Mouse (Mus musculus) liver, postnatal 0 days (tissue): ENCODE measurements at regions not wholly inside any gene's neighbourhood (a gene's known extent, or its start where the extent isn't known, plus 50 kb on each side); places are given as distances from the start of the nearest gene placed in this dataset.

Experiments
- ATAC-seq: fragments of 200-750 bp; cut with Nextera tagmentation; 2 replicates; pipeline ENCODE4 v1.8.0; 2017; ENCODE audit warnings: mild to moderate bottlenecking, moderate library complexity
- DNase-seq: peaks from one replicate; pipeline ENCODE4 v3.0.0-alpha.2; 2016
- H3K27ac ChIP-seq: fragments of 300-500 bp; sonication (generic); 2 replicates; pipeline ENCODE4 v1.5.1; 2014; ENCODE audit warnings: antibody characterized with exemption, moderate library complexity, mild to moderate bottlenecking, low read depth
- H3K27me3 ChIP-seq: fragments of 300-500 bp; sonication (generic); 2 replicates; pipeline ENCODE4 v1.6.1; 2014; ENCODE audit warnings: low read length, control low read depth, mixed read lengths; ENCODE audit not compliant: insufficient read depth
- H3K36me3 ChIP-seq: fragments of 300-500 bp; sonication (generic); replicated peaks from 2 replicates; pipeline ENCODE4 v1.6.1; 2014; ENCODE audit warnings: mild to moderate bottlenecking, control low read depth, low read length, moderate library complexity, mixed read lengths; ENCODE audit not compliant: insufficient read depth
- H3K4me1 ChIP-seq: fragments of 300-500 bp; sonication (generic); 2 replicates; pipeline ENCODE4 v1.6.1; 2014; ENCODE audit warnings: antibody characterized with exemption, mild to moderate bottlenecking, control low read depth; ENCODE audit not compliant: insufficient read depth
- H3K4me2 ChIP-seq: fragments of 300-500 bp; sonication (generic); 2 replicates; pipeline ENCODE4 v1.6.1; 2014; ENCODE audit warnings: low read depth, mild to moderate bottlenecking, low read length, moderate library complexity, mixed read lengths
- H3K4me3 ChIP-seq: fragments of 300-500 bp; sonication (generic); 2 replicates; pipeline ENCODE4 v1.5.1; 2014; ENCODE audit warnings: low read depth, low read length
- H3K9ac ChIP-seq: fragments of 300-500 bp; sonication (generic); replicated peaks from 2 replicates; pipeline ENCODE4 v1.6.1; 2014; ENCODE audit warnings: mild to moderate bottlenecking, moderate library complexity
- H3K9me3 ChIP-seq: fragments of 300-500 bp; sonication (generic); 2 replicates; pipeline ENCODE4 v1.6.1; 2016; ENCODE audit warnings: mild to moderate bottlenecking, control low read depth, low read length, mixed read lengths
- CTCF ChIP-seq: sonication (generic); IDR thresholded peaks from 2 replicates; pipeline ENCODE4 v1.5.1; 2016; ENCODE audit warnings: antibody characterized with exemption, low read depth
- EP300 ChIP-seq: IDR thresholded peaks from 2 replicates; pipeline ENCODE4 v1.6.1; 2016; ENCODE audit warnings: antibody characterized with exemption, low read depth, mild to moderate bottlenecking
- WGBS: fragments of 180-500 bp; shearing (Covaris S2); extraction: QIAGEN DNeasy Blood & Tissue Kit; methylation state at CpG from one replicate; pipeline ENCODE4 v1.1.7; 2014; ENCODE audit not compliant: insufficient replicate concordance; 5-methylcytosine and 5-hydroxymethylcytosine counted together

DNA sequence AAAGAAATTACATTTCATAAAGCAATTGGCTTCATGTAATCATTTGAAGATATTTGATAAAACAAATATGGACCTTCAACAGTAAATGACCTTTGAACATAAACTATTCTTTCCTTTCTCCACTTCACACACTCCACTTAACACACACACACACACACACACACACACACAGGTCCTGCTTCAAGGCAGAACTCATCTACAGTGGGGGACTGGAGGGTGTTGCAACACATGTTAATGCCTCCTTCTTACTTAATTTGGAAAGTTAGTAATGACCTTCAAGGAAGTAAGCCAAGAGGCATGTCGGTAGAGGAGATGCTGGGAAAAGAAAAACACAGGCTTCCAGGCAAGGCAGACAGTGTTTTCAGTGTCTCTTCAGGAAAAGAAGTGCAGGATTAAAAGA, 302.8 kb upstream of the G2e3 start:
- DNase-seq, result no peak
- WGBS, result 18% methylated on average over 1 of the region's 1 CpGs

DNA sequence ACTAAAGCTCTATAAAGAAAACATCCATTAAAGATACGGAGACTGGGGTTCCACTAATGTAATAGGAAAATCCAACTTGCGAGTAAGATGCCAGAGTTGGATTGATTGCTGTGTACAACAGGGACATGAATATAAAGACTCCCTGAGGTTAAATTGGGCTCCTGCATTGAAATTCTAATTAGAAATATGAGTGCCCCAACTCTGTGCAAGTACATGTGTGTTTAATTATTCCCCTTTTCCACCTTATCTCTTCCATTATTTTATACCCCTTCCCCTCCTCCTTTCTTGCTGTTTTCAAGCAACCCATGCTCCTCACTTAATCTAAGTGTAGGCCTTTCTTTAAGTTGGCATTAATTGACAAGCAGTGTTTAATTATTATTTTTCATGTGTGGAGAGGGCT, 315.7 kb upstream of the G2e3 start:
- Histone ChIP-seq H3K27me3 (no peaks in the 10 kb centered on the region), H3K27ac (no peak overlapping the region), H3K4me3 (no peak overlapping the region), H3K4me2 (no peak overlapping the region), H3K9ac (no peak overlapping the region), H3K9me3 (no peaks in the 10 kb centered on the region), H3K4me1 (no peaks in the 10 kb centered on the region), H3K36me3 (no peaks in the 10 kb centered on the region)
- no peak for ATAC-seq
- no peak for TF ChIP-seq EP300
- DNase-seq, result no peak
- WGBS, result 81% methylated on average over 2 of the region's 2 CpGs

More for the DNA sequence above, 302.8 kb upstream of the G2e3 start:
- no peak overlapping the region for H3K27ac ChIP-seq
- TF ChIP-seq EP300, result no peak
- no peak for TF ChIP-seq CTCF
- no peaks in the 10 kb centered on the region for H3K27me3 ChIP-seq
- no peak overlapping the region for H3K4me2 ChIP-seq
- H3K4me1 ChIP-seq, result no peaks in the 10 kb centered on the region
- no peak overlapping the region for H3K9ac ChIP-seq
- no peak overlapping the region for H3K4me3 ChIP-seq
- no peak for ATAC-seq
- H3K9me3 ChIP-seq, result no peaks in the 10 kb centered on the region
- H3K36me3 ChIP-seq, result no peaks in the 10 kb centered on the region

DNA sequence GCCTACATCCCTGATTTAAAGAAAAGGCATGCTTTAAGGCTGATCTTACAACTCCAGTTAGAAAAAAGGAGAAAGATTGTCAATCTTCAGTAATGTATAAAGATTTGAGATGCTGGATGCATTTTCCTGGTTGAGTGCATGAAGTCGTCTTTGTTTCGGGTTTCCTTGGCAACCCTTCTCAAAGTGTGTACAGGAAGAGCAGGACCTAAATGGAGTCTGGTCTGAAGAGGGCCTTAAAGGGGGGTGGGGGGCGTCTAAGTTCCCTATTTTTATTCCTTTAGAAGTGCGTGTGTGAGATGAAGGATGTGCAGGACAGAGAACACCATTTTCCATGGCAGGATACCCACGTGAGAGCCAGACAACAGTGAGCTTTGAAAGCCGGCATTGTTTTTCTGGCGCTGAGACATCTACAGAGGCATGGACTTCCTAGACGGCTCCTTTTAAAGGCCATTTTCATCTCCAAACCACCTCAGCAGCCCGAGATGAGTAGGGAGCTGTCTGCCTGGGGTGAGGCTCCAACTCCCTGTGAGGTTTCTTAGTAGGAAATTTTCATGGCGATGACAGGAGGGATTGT, 319.2 kb upstream of the G2e3 start:
- Histone ChIP-seq H3K9ac (no peak overlapping the region), H3K27ac (no peak overlapping the region), H3K4me2 (no peak overlapping the region), H3K4me3 (no peak overlapping the region), H3K27me3 (no peaks in the 10 kb centered on the region), H3K9me3 (no peaks in the 10 kb centered on the region), H3K4me1 (no peaks in the 10 kb centered on the region), H3K36me3 (no peaks in the 10 kb centered on the region)
- WGBS, result 44% methylated on average over 10 of the region's 10 CpGs
- DNase-seq, result no peak
- ATAC-seq, result no peak
- TF ChIP-seq EP300 (no peak), CTCF (no peak)

- Histone ChIP-seq H3K4me3 (no peak overlapping the region), H3K4me2 (no peak overlapping the region), H3K9me3 (no peaks in the 10 kb centered on the region), H3K4me1 (no peaks in the 10 kb centered on the region), H3K27me3 (no peaks in the 10 kb centered on the region), H3K27ac (no peak overlapping the region), H3K36me3 (no peaks in the 10 kb centered on the region), H3K9ac (no peak overlapping the region)
- no peak for DNase-seq
- no peak for ATAC-seq
- WGBS, result 69% methylated on average over 5 of the region's 5 CpGs
- TF ChIP-seq CTCF, result no peak
- TF ChIP-seq EP300, result no peak
These were observed 321.8 kb upstream of the G2e3 start for GRCm38 (mm10) chr12:51026046-51026445.

GRCm38 (mm10) chr12:51025531-51025930, 322.3 kb upstream of the G2e3 start:
- no peak overlapping the region for H3K27ac ChIP-seq
- H3K36me3 ChIP-seq, result no peaks in the 10 kb centered on the region
- 62% methylated on average over 3 of the region's 3 CpGs for WGBS
- H3K9ac ChIP-seq, result no peak overlapping the region
- H3K4me3 ChIP-seq, result no peak overlapping the region
- ATAC-seq (no peak), DNase-seq (no peak)
- no peaks in the 10 kb centered on the region for H3K27me3 ChIP-seq
- H3K4me2 ChIP-seq, result no peak overlapping the region
- no peaks in the 10 kb centered on the region for H3K4me1 ChIP-seq
- no peaks in the 10 kb centered on the region for H3K9me3 ChIP-seq
- TF ChIP-seq CTCF, result no peak
- no peak for TF ChIP-seq EP300

DNA sequence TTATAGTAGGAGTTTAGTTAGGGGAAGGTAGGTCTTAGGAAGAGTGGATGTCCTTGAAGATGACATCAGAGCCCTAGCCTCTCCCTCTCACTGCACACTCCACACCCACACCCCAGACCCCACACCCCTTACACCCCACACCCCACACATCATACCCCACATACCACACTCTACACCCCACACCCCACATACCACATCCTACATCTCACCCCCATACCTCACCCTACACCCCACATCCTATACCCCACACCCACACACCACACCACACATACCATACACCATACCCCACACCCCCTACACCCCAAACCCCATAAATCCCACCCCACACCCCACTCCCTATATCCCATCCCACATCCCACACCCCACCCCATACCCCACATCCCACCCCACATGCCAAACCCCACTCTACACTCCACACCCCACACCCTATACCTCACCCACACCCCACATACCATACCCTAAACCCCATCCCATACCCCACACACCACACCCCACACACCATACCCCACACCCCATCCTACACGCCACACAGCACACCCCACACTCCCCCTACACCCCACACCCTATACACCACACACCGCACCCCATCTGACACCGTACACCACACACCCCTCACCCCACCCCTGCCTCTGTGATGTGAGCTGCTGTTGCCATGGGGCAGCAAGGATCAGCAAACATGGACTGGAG, 323.7 kb upstream of the G2e3 start:
- Histone ChIP-seq H3K4me1 (no peaks in the 10 kb centered on the region), H3K27ac (no peak overlapping the region), H3K27me3 (no peaks in the 10 kb centered on the region), H3K36me3 (no peaks in the 10 kb centered on the region), H3K9ac (no peak overlapping the region), H3K4me2 (no peak overlapping the region), H3K4me3 (no peak overlapping the region), H3K9me3 (no peaks in the 10 kb centered on the region)
- WGBS, result 85% methylated on average over 3 of the region's 3 CpGs
- DNase-seq (no peak), ATAC-seq (no peak)
- TF ChIP-seq CTCF, result no peak
- no peak for TF ChIP-seq EP300

- H3K27me3 ChIP-seq, result no peaks in the 10 kb centered on the region
- ATAC-seq, result no peak
- H3K4me2 ChIP-seq, result no peak overlapping the region
- no peaks in the 10 kb centered on the region for H3K36me3 ChIP-seq
- no peaks in the 10 kb centered on the region for H3K9me3 ChIP-seq
- 76% methylated on average over 5 of the region's 5 CpGs for WGBS
- H3K4me3 ChIP-seq, result no peak overlapping the region
- H3K4me1 ChIP-seq, result no peaks in the 10 kb centered on the region
- no peak overlapping the region for H3K9ac ChIP-seq
- no peak for TF ChIP-seq EP300
- TF ChIP-seq CTCF, result no peak
- no peak for DNase-seq
- no peak overlapping the region for H3K27ac ChIP-seq
These were observed 329.7 kb upstream of the G2e3 start for GRCm38 (mm10) chr12:51018185-51018584.
